Mouse (Mus musculus) CH12.LX (cell line): ENCODE data around the gene Olfr55. TPM values are rescaled to one million over a fixed set of nuclear protein-coding genes. Genes with fewer than 3 reads are reported as not detected.
"Not testable (repeated sequence)": the region's sequence is repeated elsewhere in the genome, so short reads cannot be mapped to it uniquely, and the experiment has no call there.

Source experiments
- DNase-seq: peaks from one replicate; pipeline ENCODE4 v3.0.0-alpha.2; 2013; ENCODE audit errors: extremely low read depth
- H3K27ac ChIP-seq: 2 replicates; pipeline ENCODE4 v1.5.1; 2012; ENCODE audit warnings: low read depth, mild to moderate bottlenecking, control low read depth, moderate library complexity; ENCODE audit not compliant: insufficient read depth
- H3K27me3 ChIP-seq: replicated peaks from 2 replicates; pipeline ENCODE3; 2012; ENCODE audit warnings: inconsistent platforms
- H3K36me3 ChIP-seq, 2 experiments: replicated peaks in 1 of 2; 2 replicates each; pipeline versions ENCODE3 to v1.6.1; 2012; ENCODE audit warnings: inconsistent platforms in 1 of 2, low read length in 1 of 2, mild to moderate bottlenecking in 1 of 2, mixed read lengths in 1 of 2, moderate library complexity in 1 of 2; ENCODE audit not compliant: control insufficient read depth in 1 of 2, insufficient read depth in 1 of 2
- H3K4me1 ChIP-seq, 2 experiments: 2 replicates each; pipeline ENCODE4 v1.6.1; 2012; ENCODE audit warnings: inconsistent platforms in 1 of 2, moderate library complexity in 1 of 2; ENCODE audit not compliant: insufficient read depth in 2 of 2, control insufficient read depth in 1 of 2
- H3K4me2 ChIP-seq: 2 replicates; pipeline ENCODE4 v1.6.1; 2012; ENCODE audit warnings: low read depth, mild to moderate bottlenecking, control low read depth; ENCODE audit not compliant: poor library complexity, insufficient read depth, severe bottlenecking
- H3K4me3 ChIP-seq, 3 experiments: fragments of 150-350 bp in 1 of 3; sonication (generic) in 1 of 3; replicated peaks in 1 of 3; 2 replicates each; pipeline versions ENCODE3 to v1.5.1; 2011 to 2012; ENCODE audit warnings: low read depth in 2 of 3, low read length in 2 of 3, mild to moderate bottlenecking in 2 of 3, moderate library complexity in 2 of 3, control low read depth in 1 of 3, improper control_type of control experiment in 1 of 3, inconsistent platforms in 1 of 3, mixed read lengths in 1 of 3; ENCODE audit not compliant: poor library complexity in 1 of 3
- H3K79me2 ChIP-seq: replicated peaks from 2 replicates; pipeline ENCODE4 v1.6.1; 2012; ENCODE audit warnings: mild to moderate bottlenecking, moderate library complexity; ENCODE audit not compliant: control insufficient read depth, poor library complexity, insufficient read depth, severe bottlenecking; ENCODE audit errors: extremely low read depth
- H3K9ac ChIP-seq: 2 replicates; pipeline ENCODE4 v1.6.1; 2012; ENCODE audit warnings: low read depth, mild to moderate bottlenecking, control low read depth, moderate library complexity; ENCODE audit not compliant: insufficient read depth
- H3K9me3 ChIP-seq: replicated peaks from 2 replicates; pipeline ENCODE3; 2012; ENCODE audit warnings: low read length, inconsistent platforms, mixed read lengths
- E2F4 ChIP-seq: IDR thresholded peaks from 2 replicates; pipeline ENCODE4 v1.6.1; 2011; ENCODE audit warnings: low read depth, low read length, improper control_type of control experiment; ENCODE audit not compliant: insufficient replicate concordance
- ELF1 ChIP-seq: IDR thresholded peaks from 2 replicates; pipeline ENCODE4 v1.6.1; 2014; ENCODE audit warnings: low read depth, mild to moderate bottlenecking, inconsistent platforms, low read length, improper control_type of control experiment
- ETS1 ChIP-seq: conservative IDR thresholded peaks from 2 replicates; pipeline ENCODE4 v1.6.1; 2012; ENCODE audit warnings: low read depth, mild to moderate bottlenecking, inconsistent platforms, low read length, improper control_type of control experiment, moderate library complexity
- JUN ChIP-seq: IDR thresholded peaks from 2 replicates; pipeline ENCODE4 v1.6.1; 2011; ENCODE audit warnings: low read depth, mild to moderate bottlenecking, low read length, improper control_type of control experiment, moderate library complexity; ENCODE audit not compliant: insufficient read depth
- MAX ChIP-seq: IDR thresholded peaks from 2 replicates; pipeline ENCODE4 v1.6.1; 2011; ENCODE audit warnings: low read length, improper control_type of control experiment
- MAZ ChIP-seq: IDR thresholded peaks from 2 replicates; pipeline ENCODE4 v1.6.1; 2012; ENCODE audit warnings: low read depth, mild to moderate bottlenecking, inconsistent platforms, low read length, improper control_type of control experiment, moderate library complexity
- MEF2A ChIP-seq: IDR thresholded peaks from 2 replicates; pipeline ENCODE4 v1.6.1; 2014; ENCODE audit warnings: low read depth, mild to moderate bottlenecking, inconsistent platforms, low read length, improper control_type of control experiment, borderline replicate concordance
- NELFE ChIP-seq: IDR thresholded peaks from 2 replicates; pipeline ENCODE4 v1.6.1; 2011; ENCODE audit warnings: low read depth, low read length, improper control_type of control experiment
- PAX5 ChIP-seq: IDR thresholded peaks from 2 replicates; pipeline ENCODE4 v1.6.1; 2012; ENCODE audit warnings: low read length, inconsistent platforms, mixed read lengths
- POLR2A ChIP-seq: IDR thresholded peaks from 2 replicates; pipeline ENCODE4 v1.6.1; 2011; ENCODE audit warnings: low read depth, mild to moderate bottlenecking, improper control_type of control experiment, low read length
- RAD21 ChIP-seq: IDR thresholded peaks from 2 replicates; pipeline ENCODE4 v1.6.1; 2011; ENCODE audit warnings: low read depth, mild to moderate bottlenecking, low read length, improper control_type of control experiment, moderate library complexity
- SMC3 ChIP-seq: IDR thresholded peaks from 2 replicates; pipeline ENCODE4 v1.6.1; 2011; ENCODE audit warnings: low read depth, low read length, improper control_type of control experiment
- TCF12 ChIP-seq: IDR thresholded peaks from 2 replicates; pipeline ENCODE4 v1.6.1; 2014; ENCODE audit warnings: low read depth, mild to moderate bottlenecking, inconsistent platforms, low read length, improper control_type of control experiment
- UBTF ChIP-seq: IDR thresholded peaks from 2 replicates; pipeline ENCODE4 v1.6.1; 2012; ENCODE audit warnings: low read depth, mild to moderate bottlenecking, inconsistent platforms, low read length, improper control_type of control experiment, moderate library complexity
- USF2 ChIP-seq: conservative IDR thresholded peaks from 2 replicates; pipeline ENCODE4 v1.6.1; 2011; ENCODE audit warnings: low read depth, low read length, improper control_type of control experiment
- ZC3H11A ChIP-seq: IDR thresholded peaks from 2 replicates; pipeline ENCODE4 v1.6.1; 2012; ENCODE audit warnings: low read depth, mild to moderate bottlenecking, inconsistent platforms, low read length, improper control_type of control experiment
- ZNF384 ChIP-seq: IDR thresholded peaks from 2 replicates; pipeline ENCODE4 v1.6.1; 2012; ENCODE audit warnings: low read depth, low read length, improper control_type of control experiment, inconsistent platforms
- dilution Hi-C: fragments of 300-500 bp; cut with MboI; formaldehyde crosslinking; loops from 2 replicates; pipeline ENCODE4 v1.14.3; 2020; ENCODE audit warnings: low sequenced_read_pairs; ENCODE audit not compliant: extremely low pct_unique_long_range_greater_than_20kb, extremely low pct_ligation_motif_present
- in situ Hi-C: fragments of 300-500 bp; cut with MboI; formaldehyde crosslinking; loops from 3 replicates; pipeline ENCODE4 v1.14.3; 2019; ENCODE audit warnings: low sequenced_read_pairs, low pct_ligation_motif_present, low pct_unique_long_range_greater_than_20kb, mixed read lengths
- polyA plus RNA-seq: library from polyadenylated mRNA; unstranded; fragments of >175 nt; gene quantifications from 2 replicates; pipeline ENCODE4 v1.2.1, GENCODE M21; 2012; ENCODE audit warnings: low read depth; ENCODE audit not compliant: insufficient read length
- total RNA-seq, 2 experiments: library from RNA; depleted of rRNA; stranded (reverse); fragments of 300-350 nt in 1 of 2; fragments of >200 nt in 1 of 2; gene quantifications; 2 replicates each; pipeline ENCODE4 v1.2.3; 2012 to 2014

Gene Olfr55
- total and polyA plus RNA-seq, 3 experiments = not detected

- H3K27me3 ChIP-seq = peaks cover 25% of the 10 kb centered on the region
- DNase-seq = no peak
- dilution Hi-C loops = no loop called here
Measured at GRCm38 (mm10) chr17:33139261-33139820, 28.9 kb upstream of the Olfr55 start, which contains the start of gene Morc2b. Gene Morc2b, minus strand, starts transcription at chr17:33139683.

GRCm38 (mm10) chr17:33191002-33191401 lies 22.8 kb downstream of the Olfr55 start, which contains the start of gene Olfr239:
Gene Olfr239, plus strand, starts transcription at chr17:33191302.
- H3K4me1 ChIP-seq, H3K36me3 ChIP-seq, H3K9me3 ChIP-seq, H3K27ac ChIP-seq, DNase-seq, in situ Hi-C loops, H3K4me2 ChIP-seq, H3K79me2 ChIP-seq, H3K27me3 ChIP-seq, H3K9ac ChIP-seq, H3K4me3 ChIP-seq, dilution Hi-C loops: not testable (repeated sequence)

More at GRCm38 (mm10) chr17:33139261-33139820, 28.9 kb upstream of the Olfr55 start, which contains the start of gene Morc2b:
- no peaks in the 10 kb centered on the region for H3K36me3 ChIP-seq
- H3K9ac ChIP-seq = no peak within 1 kb of the TSS
- H3K9me3 ChIP-seq = no peaks in the 10 kb centered on the region
- TF ChIP-seq JUN = no peak
- no peak for TF ChIP-seq NELFE
- TF ChIP-seq MAZ = no peak
- TF ChIP-seq MEF2A = no peak
- no peak for TF ChIP-seq POLR2A
- TF ChIP-seq PAX5 = no peak
- no peak for TF ChIP-seq ELF1
- no peak for TF ChIP-seq ETS1
- no peak for TF ChIP-seq TCF12
- TF ChIP-seq RAD21 = no peak
- no peak for TF ChIP-seq USF2
- TF ChIP-seq ZNF384 = no peak
- no peak for TF ChIP-seq ZC3H11A
- no peak for TF ChIP-seq SMC3
- H3K4me3 ChIP-seq = no peak within 1 kb of the TSS
- no peak within 1 kb of the TSS for H3K4me2 ChIP-seq
- H3K27ac ChIP-seq = no peak within 1 kb of the TSS
- no peaks in the 10 kb centered on the region for H3K4me1 ChIP-seq
- in situ Hi-C loops = no loop called here
- no peaks in the 10 kb centered on the region for H3K79me2 ChIP-seq

- H3K4me2 ChIP-seq = no peak within 1 kb of the TSS
- TF ChIP-seq MAX (no peak), UBTF (no peak), E2F4 (no peak), JUN (no peak), SMC3 (no peak)
- TF ChIP-seq, all 38 proteins: peak for 0
- no peak within 1 kb of the TSS for H3K27ac ChIP-seq
- peaks cover 14% of the 10 kb centered on the region for H3K27me3 ChIP-seq
- no peak within 1 kb of the TSS for H3K9ac ChIP-seq
- dilution Hi-C loops (no loop called here), in situ Hi-C loops (no loop called here)
- peaks cover 4% of the 10 kb centered on the region for H3K9me3 ChIP-seq
- no peaks in the 10 kb centered on the region for H3K79me2 ChIP-seq
- no peaks in the 10 kb centered on the region for H3K36me3 ChIP-seq
- H3K4me1 ChIP-seq = no peaks in the 10 kb centered on the region
- DNase-seq = no peak
- no peak within 1 kb of the TSS for H3K4me3 ChIP-seq
Measured at GRCm38 (mm10) chr17:33221590-33221989, 53.3 kb downstream of the Olfr55 start, which contains the start of gene Olfr1564. Gene Olfr1564, minus strand, starts transcription at chr17:33221690.
